23 mouse cellular contexts compared by ENCODE assay signal in genomic region chr11:68190849-68191248, GRCm38 (mm10).
DNase-seq lines count a peak whose midpoint lies in the region; ATAC-seq and TF ChIP-seq lines count a peak whose summit lies in the region.
"Had no signal": no experiment of that assay in that cellular context is flagged by ENCODE, and none has a peak within 500 bp of the region (broad histone marks: within the 10 kb centered on the region; RNA-seq: fewer than 3 reads in every experiment).

No protein-coding gene starts in this region.

- no peak for ATAC-seq in midbrain, embryonic 13.5 days
- no peak for ATAC-seq in stomach, embryonic 16.5 days (ENCODE audit: insufficient read depth, low FRiP score)
- ATAC-seq in stomach, postnatal 0 days (ENCODE audit: low FRiP score, low TSS enrichment): no peak
- ATAC-seq: activated CD4-positive, CD25-positive, alpha-beta regulatory T cell, adult 4 months; forebrain, postnatal 0 days; hindbrain, embryonic 16.5 days; Patski had no signal

- H3K4me3 ChIP-seq in midbrain, embryonic 10.5 days: no peak overlapping the region
- no peak overlapping the region for H3K4me3 ChIP-seq in midbrain, embryonic 13.5 days (replicated peaks)
- H3K4me3 ChIP-seq in stomach, embryonic 16.5 days (replicated peaks; ENCODE audit: low read length): no peak overlapping the region
- no peak overlapping the region for H3K4me3 ChIP-seq in stomach, postnatal 0 days (ENCODE audit: low read depth, low read length)
- H3K4me3 ChIP-seq: embryonic facial prominence, embryonic 13.5 days; forebrain, embryonic 12.5 days; heart, embryonic 10.5 days; hindbrain, embryonic 12.5 days had no signal

- H3K27ac ChIP-seq in midbrain, embryonic 10.5 days (replicated peaks): 0 out of 2 replicates have a peak overlapping the region, but pooled peaks have one; percentile 33
- H3K27ac ChIP-seq in midbrain, embryonic 13.5 days: no peak overlapping the region
- H3K27ac ChIP-seq in stomach, embryonic 16.5 days (ENCODE audit: low read length): 0 out of 2 replicates have a peak overlapping the region, but pooled peaks have one; percentile 4
- H3K27ac ChIP-seq in stomach, postnatal 0 days (replicated peaks): no peak overlapping the region
- H3K27ac ChIP-seq: embryonic facial prominence, embryonic 13.5 days; forebrain, embryonic 12.5 days; heart, embryonic 10.5 days; hindbrain, embryonic 12.5 days had no signal

- no peaks in the 10 kb centered on the region for H3K9me3 ChIP-seq in midbrain, embryonic 10.5 days (replicated peaks)
- no peaks in the 10 kb centered on the region for H3K9me3 ChIP-seq in midbrain, embryonic 13.5 days
- no peaks in the 10 kb centered on the region for H3K9me3 ChIP-seq in stomach, embryonic 16.5 days (replicated peaks; ENCODE audit: control insufficient read depth, low read length)
- H3K9me3 ChIP-seq in stomach, postnatal 0 days (ENCODE audit: control insufficient read depth, low read length): no peaks in the 10 kb centered on the region
- H3K9me3 ChIP-seq: embryonic facial prominence, embryonic 13.5 days; forebrain, embryonic 12.5 days; heart, embryonic 10.5 days; hindbrain, embryonic 12.5 days had no signal

- H3K36me3 ChIP-seq in midbrain, embryonic 10.5 days: no peaks in the 10 kb centered on the region
- H3K36me3 ChIP-seq in midbrain, embryonic 13.5 days: no peaks in the 10 kb centered on the region
- H3K36me3 ChIP-seq in stomach, embryonic 16.5 days (ENCODE audit: control insufficient read depth, insufficient read depth, low read length): no peaks in the 10 kb centered on the region
- no peaks in the 10 kb centered on the region for H3K36me3 ChIP-seq in stomach, postnatal 0 days (ENCODE audit: control insufficient read depth, insufficient read depth, low read length)
- H3K36me3 ChIP-seq: embryonic facial prominence, embryonic 13.5 days; forebrain, embryonic 12.5 days; heart, embryonic 10.5 days; hindbrain, embryonic 12.5 days had no signal

- WGBS in midbrain, embryonic 10.5 days: 90% methylated on average over 5 of the region's 5 CpGs
- 89% methylated on average over 5 of the region's 5 CpGs for WGBS in midbrain, embryonic 13.5 days
- WGBS in stomach, embryonic 16.5 days: 63% methylated on average over 5 of the region's 5 CpGs
- WGBS in stomach, postnatal 0 days: 78% methylated on average over 5 of the region's 5 CpGs

- DNase-seq in frontal cortex, postnatal 36 days (ENCODE audit: low spot score in 2 of 2): peak; percentile 49 to 54
- DNase-seq in frontal cortex, postnatal 14 days (ENCODE audit: low spot score in 2 of 2): no peak
- DNase-seq in midbrain, embryonic 10.5 days (ENCODE audit: low spot score): no peak
- no peak for DNase-seq in stomach, postnatal 0 days (ENCODE audit: low spot score)
- DNase-seq in heart, adult 11 months: no peak
- DNase-seq: adrenal gland, postnatal 14 days; cerebellum, adult 18-20 months; cerebellum, adult 9-11 months; cerebellum, postnatal 36 days; forebrain, postnatal 0 days; gastrocnemius, postnatal 36 days; heart, adult 18-20 months; heart, postnatal 4 days had no signal

- TF ChIP-seq EP300 in stomach, postnatal 0 days (optimal IDR thresholded peaks at IDR 0.05): no peak

- H3K9ac ChIP-seq in midbrain, embryonic 13.5 days (replicated peaks): no peak overlapping the region
- H3K9ac ChIP-seq in stomach, embryonic 16.5 days (ENCODE audit: low read length): no peak overlapping the region
- no peak overlapping the region for H3K9ac ChIP-seq in stomach, postnatal 0 days (ENCODE audit: low read length)
- H3K9ac ChIP-seq: embryonic facial prominence, embryonic 13.5 days; forebrain, embryonic 12.5 days; forebrain, postnatal 0 days; hindbrain, embryonic 12.5 days had no signal

- no peak overlapping the region for H3K4me2 ChIP-seq in midbrain, embryonic 13.5 days (replicated peaks)
- H3K4me2 ChIP-seq in stomach, embryonic 16.5 days (ENCODE audit: low read depth, low read length): no peak overlapping the region
- no peak overlapping the region for H3K4me2 ChIP-seq in stomach, postnatal 0 days (replicated peaks; ENCODE audit: low read depth)
- H3K4me2 ChIP-seq: embryonic facial prominence, embryonic 13.5 days; forebrain, embryonic 12.5 days; hindbrain, embryonic 12.5 days had no signal

- peaks cover 14% of the 10 kb centered on the region; the same call in 1 of the 2 replicates for H3K27me3 ChIP-seq in midbrain, embryonic 10.5 days (ENCODE audit: low read depth, poor library complexity, severe bottlenecking)
- no peaks in the 10 kb centered on the region for H3K27me3 ChIP-seq in midbrain, embryonic 13.5 days
- H3K27me3 ChIP-seq in stomach, embryonic 16.5 days (ENCODE audit: control insufficient read depth, insufficient read depth, low read length): no peaks in the 10 kb centered on the region
- H3K27me3 ChIP-seq in stomach, postnatal 0 days (ENCODE audit: control insufficient read depth, insufficient read depth, low read length): no peaks in the 10 kb centered on the region
- H3K27me3 ChIP-seq: CH12.LX; embryonic facial prominence, embryonic 13.5 days; forebrain, embryonic 12.5 days; Patski had no signal

- no peak for TF ChIP-seq CTCF in stomach, postnatal 0 days (IDR thresholded peaks at IDR 0.05; ENCODE audit: low read depth)

- H3K4me1 ChIP-seq in midbrain, embryonic 10.5 days: peaks cover 37% of the 10 kb centered on the region
- H3K4me1 ChIP-seq in midbrain, embryonic 13.5 days (replicated peaks): peaks cover 20% of the 10 kb centered on the region
- H3K4me1 ChIP-seq in stomach, embryonic 16.5 days (ENCODE audit: control insufficient read depth, insufficient read depth, low read length): peaks cover 35% of the 10 kb centered on the region
- peaks cover 5% of the 10 kb centered on the region for H3K4me1 ChIP-seq in stomach, postnatal 0 days (replicated peaks; ENCODE audit: control insufficient read depth, insufficient read depth)

Comparison
In these comparisons a context has a peak if more than half of its experiments do, and no peak if none do; other contexts are left out.
1. DNase-seq: peak in frontal cortex, postnatal 36 days (2 of 2); none in frontal cortex, postnatal 14 days (0 of 2), midbrain, embryonic 10.5 days (single experiment), stomach, postnatal 0 days (single experiment) and heart, adult 11 months (single experiment).
2. H3K27ac ChIP-seq: peak in midbrain, embryonic 10.5 days (single experiment) and stomach, embryonic 16.5 days (single experiment); none in midbrain, embryonic 13.5 days (single experiment) and stomach, postnatal 0 days (single experiment).